Mouse (Mus musculus) thymus, adult 2 months (tissue): ENCODE data around the gene Vac14.

ENCODE experiments used
- CTCF ChIP-seq: fragments of 200-500 bp; IDR thresholded peaks from 2 replicates; pipeline ENCODE4 v1.5.1; 2012; ENCODE audit warnings: mild to moderate bottlenecking, control low read depth, low read length, moderate library complexity, borderline replicate concordance; ENCODE audit not compliant: control insufficient read depth, poor library complexity, insufficient read depth; ENCODE audit errors: extremely low read depth
- POLR2A ChIP-seq: fragments of 200-500 bp; IDR thresholded peaks from 2 replicates; pipeline ENCODE4 v1.6.1; 2012; ENCODE audit warnings: mild to moderate bottlenecking, low read length, control low read depth, moderate library complexity; ENCODE audit not compliant: control insufficient read depth, poor library complexity, insufficient read depth; ENCODE audit errors: extremely low read depth

DNA sequence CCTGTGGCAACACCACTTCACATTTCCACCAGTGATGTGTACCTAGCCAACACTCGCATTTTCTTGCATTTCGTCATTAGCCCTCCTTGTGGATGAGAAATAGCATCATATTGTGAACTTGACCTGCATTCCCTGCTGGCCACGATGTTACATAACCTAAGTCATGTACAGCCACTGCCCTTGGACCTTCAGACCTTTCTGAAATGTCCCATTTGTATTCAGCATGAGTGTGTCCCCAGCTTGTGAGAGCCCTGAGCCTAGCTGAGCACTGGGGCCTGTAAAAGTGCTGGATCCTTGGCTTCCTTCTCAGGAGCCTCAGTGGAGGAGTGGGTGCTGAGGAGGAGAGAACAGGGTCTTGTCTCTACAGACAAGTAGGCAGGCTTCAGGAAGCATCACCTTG is 27.0 kb downstream of the Vac14 start:
- no peak for TF ChIP-seq CTCF
- no peak for TF ChIP-seq POLR2A
